Mouse (Mus musculus): Measurements from ENCODE around the gene C1qtnf9. TPM values are rescaled to one million over a fixed set of nuclear protein-coding genes. Genes with fewer than 3 reads are reported as not detected.

The C1qtnf9 gene
- total RNA-seq, 2 experiments from 2014 or later = not detected

- DNase-seq (ENCODE audit: extremely low spot score in 1 of 2, low spot score in 2 of 2) = no peak
- intact Hi-C loops (cut with DNase I) = no loop called here
Observed at GRCm38 (mm10) chr14:60776521-60776920, 8.6 kb downstream of the C1qtnf9 start.

GRCm38 (mm10) chr14:60777485-60777919 lies 9.6 kb downstream of the C1qtnf9 start:
- intact Hi-C loops (cut with DNase I) = no loop called here
- no peak for DNase-seq (ENCODE audit: extremely low spot score in 1 of 2, low spot score in 2 of 2)

GRCm38 (mm10) chr14:60779198-60779597 lies 11.3 kb downstream of the C1qtnf9 start:
- DNase-seq (ENCODE audit: extremely low spot score in 1 of 2, low spot score in 2 of 2) = no peak
- intact Hi-C loops (cut with DNase I) = no loop called here

- intact Hi-C loops (cut with DNase I) = no loop called here
- no peak for DNase-seq (ENCODE audit: extremely low spot score in 1 of 2, low spot score in 2 of 2)
Observed at GRCm38 (mm10) chr14:60782121-60782656, 14.3 kb downstream of the C1qtnf9 start.

GRCm38 (mm10) chr14:60783196-60783595 lies 15.3 kb downstream of the C1qtnf9 start:
- intact Hi-C loops (cut with DNase I) = no loop called here
- no peak for DNase-seq (ENCODE audit: extremely low spot score in 1 of 2, low spot score in 2 of 2)

GRCm38 (mm10) chr14:60784427-60785315 lies 16.7 kb downstream of the C1qtnf9 start, which contains the start of gene Mipep:
Mipep (plus strand) TSS chr14:60784573.
- intact Hi-C loops (cut with DNase I) = no loop called here

GRCm38 (mm10) chr14:60790103-60790502 lies 22.2 kb downstream of the C1qtnf9 start:
- DNase-seq (ENCODE audit: extremely low spot score in 1 of 2, low spot score in 2 of 2) = peak in 1 of 2 experiments; percentile 59
- intact Hi-C loops (cut with DNase I) = loop anchor here (10.0 kb wide), 1 partner anchor 295 kb away; no protein-coding TSS in a partner anchor

More at GRCm38 (mm10) chr14:60784427-60785315, 16.7 kb downstream of the C1qtnf9 start, which contains the start of gene Mipep:
- DNase-seq (ENCODE audit: extremely low spot score in 1 of 2, low spot score in 2 of 2) = peak; percentile 82 to 88

GRCm38 (mm10) chr14:60796600-60797322 lies 28.8 kb downstream of the C1qtnf9 start:
- DNase-seq (ENCODE audit: extremely low spot score in 1 of 2, low spot score in 2 of 2) = no peak
- intact Hi-C loops (cut with DNase I) = loop anchor here (5.0 to 10.0 kb wide), 2 partner anchors 288 to 496 kb away; no protein-coding TSS in a partner anchor

GRCm38 (mm10) chr14:60797596-60797995 lies 29.7 kb downstream of the C1qtnf9 start:
- DNase-seq (ENCODE audit: extremely low spot score in 1 of 2, low spot score in 2 of 2) = no peak
- intact Hi-C loops (cut with DNase I) = loop anchor here (5.0 to 10.0 kb wide), 2 partner anchors 287 to 495 kb away; no protein-coding TSS in a partner anchor

GRCm38 (mm10) chr14:60798721-60799120 lies 30.8 kb downstream of the C1qtnf9 start:
- DNase-seq (ENCODE audit: extremely low spot score in 1 of 2, low spot score in 2 of 2) = no peak
- intact Hi-C loops (cut with DNase I) = loop anchor here (2.0 to 10.0 kb wide), 3 partner anchors 286 to 494 kb away; no protein-coding TSS in a partner anchor

- DNase-seq (ENCODE audit: extremely low spot score in 1 of 2, low spot score in 2 of 2) = peak in 1 of 2 experiments; percentile 40
- intact Hi-C loops (cut with DNase I) = loop anchor here (2.0 to 10.0 kb wide), 3 partner anchors 285 to 492 kb away; no protein-coding TSS in a partner anchor
Observed at GRCm38 (mm10) chr14:60799762-60800728, 32.1 kb downstream of the C1qtnf9 start.

GRCm38 (mm10) chr14:60802026-60802425 lies 34.1 kb downstream of the C1qtnf9 start:
- intact Hi-C loops (cut with DNase I) = no loop called here
- no peak for DNase-seq (ENCODE audit: extremely low spot score in 1 of 2, low spot score in 2 of 2)

GRCm38 (mm10) chr14:60804978-60805377 lies 37.0 kb downstream of the C1qtnf9 start:
- intact Hi-C loops (cut with DNase I) = no loop called here
- DNase-seq (ENCODE audit: extremely low spot score in 1 of 2, low spot score in 2 of 2) = no peak

- no peak for DNase-seq (ENCODE audit: extremely low spot score in 1 of 2, low spot score in 2 of 2)
- intact Hi-C loops (cut with DNase I) = no loop called here
Observed at GRCm38 (mm10) chr14:60805871-60806270, 37.9 kb downstream of the C1qtnf9 start.

- intact Hi-C loops (cut with DNase I) = no loop called here
- DNase-seq (ENCODE audit: extremely low spot score in 1 of 2, low spot score in 2 of 2) = no peak
Observed at GRCm38 (mm10) chr14:60806891-60807344, 39.0 kb downstream of the C1qtnf9 start.

- intact Hi-C loops (cut with DNase I) = no loop called here
- no peak for DNase-seq (ENCODE audit: extremely low spot score in 1 of 2, low spot score in 2 of 2)
Observed at GRCm38 (mm10) chr14:60809881-60810280, 41.9 kb downstream of the C1qtnf9 start.

GRCm38 (mm10) chr14:60811547-60811946 lies 43.6 kb downstream of the C1qtnf9 start:
- DNase-seq (ENCODE audit: extremely low spot score in 1 of 2, low spot score in 2 of 2) = no peak
- intact Hi-C loops (cut with DNase I) = no loop called here

- DNase-seq (ENCODE audit: extremely low spot score in 1 of 2, low spot score in 2 of 2) = no peak
- intact Hi-C loops (cut with DNase I) = no loop called here
Observed at GRCm38 (mm10) chr14:60815098-60815497, 47.2 kb downstream of the C1qtnf9 start.
